Mouse (Mus musculus): ENCODE measurements around the gene Cdh1.

DNA sequence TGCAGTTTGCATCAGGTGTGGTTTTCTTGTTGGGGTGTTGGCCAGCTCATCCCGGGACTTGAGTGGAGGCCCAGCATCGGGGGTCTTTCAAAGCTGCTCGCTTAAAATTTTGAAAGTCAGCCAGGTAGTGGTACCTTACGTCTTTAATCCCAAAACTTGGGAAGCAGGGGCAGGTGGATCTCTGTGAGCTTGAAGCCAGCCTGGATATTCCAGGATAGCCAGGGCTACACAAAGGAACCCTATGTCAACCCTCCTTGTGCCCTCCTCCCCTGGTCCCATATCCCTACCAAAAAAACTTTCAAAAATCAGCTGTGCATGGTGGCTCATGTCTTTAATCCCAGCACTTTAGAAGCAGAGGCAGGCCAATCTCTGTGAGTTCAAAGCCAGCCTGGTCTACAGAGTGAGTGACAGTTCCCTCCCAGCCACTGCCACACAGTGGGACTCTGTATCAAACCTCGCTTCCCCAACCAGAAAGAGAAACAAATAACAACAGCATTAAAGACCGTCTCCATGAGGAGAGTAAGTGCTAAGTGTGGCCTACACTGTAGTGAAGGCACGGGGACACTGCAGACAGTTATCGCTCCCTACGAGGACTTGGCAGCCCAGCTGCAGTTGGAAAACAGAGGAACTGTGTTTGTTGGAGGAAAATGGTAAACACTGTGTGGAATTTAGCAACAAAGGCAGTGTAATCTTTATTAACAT lies 101.2 kb downstream of the Cdh1 start:
- TF ChIP-seq EP300 (IDR thresholded peaks at IDR 0.05; ENCODE audit: insufficient read depth, low read depth, low read length) (no peak), CTCF (IDR thresholded peaks at IDR 0.05; ENCODE audit: low read depth, low read length) (no peak)

All from ES-Bruce4 (cell line).